Mouse (Mus musculus) heart, embryonic 13.5 days (tissue): ENCODE measurements at regions not wholly inside any gene's neighbourhood (a gene's known extent, or its start where the extent isn't known, plus 50 kb on each side); places are given as distances from the start of the nearest gene placed in this dataset.
"Not testable (repeated sequence)": the region's sequence is repeated elsewhere in the genome, so short reads cannot be mapped to it uniquely, and the experiment has no call there.

Experiments
- ATAC-seq: fragments of 200-750 bp; cut with Nextera tagmentation; 2 replicates; pipeline ENCODE4 v1.8.0; 2017; ENCODE audit warnings: moderate TSS enrichment; ENCODE audit not compliant: insufficient number of reproducible peaks, low FRiP score, low TSS enrichment; ENCODE audit errors: extremely low read depth
- H3K27ac ChIP-seq: fragments of 300-500 bp; sonication (generic); replicated peaks from 2 replicates; pipeline ENCODE4 v1.5.1; 2015; ENCODE audit warnings: moderate library complexity, mild to moderate bottlenecking, inconsistent platforms
- H3K27me3 ChIP-seq: fragments of 300-500 bp; sonication (generic); replicated peaks from 2 replicates; pipeline ENCODE4 v1.6.1; 2015; ENCODE audit warnings: mild to moderate bottlenecking, inconsistent platforms
- H3K36me3 ChIP-seq: fragments of 300-500 bp; sonication (generic); 2 replicates; pipeline ENCODE4 v1.6.1; 2015; ENCODE audit warnings: mild to moderate bottlenecking, inconsistent platforms
- H3K4me1 ChIP-seq: fragments of 300-500 bp; sonication (generic); 2 replicates; pipeline ENCODE4 v1.6.1; 2015; ENCODE audit warnings: inconsistent platforms
- H3K4me2 ChIP-seq: fragments of 300-500 bp; sonication (generic); 2 replicates; pipeline ENCODE4 v1.6.1; 2015; ENCODE audit warnings: inconsistent platforms, mild to moderate bottlenecking, moderate library complexity
- H3K4me3 ChIP-seq: fragments of 300-500 bp; sonication (generic); 2 replicates; pipeline ENCODE4 v1.5.1; 2015; ENCODE audit warnings: moderate library complexity, mild to moderate bottlenecking, inconsistent platforms
- H3K9ac ChIP-seq: fragments of 300-500 bp; sonication (generic); 2 replicates; pipeline ENCODE4 v1.6.1; 2015; ENCODE audit warnings: inconsistent platforms, mild to moderate bottlenecking, moderate library complexity
- H3K9me3 ChIP-seq: fragments of 300-500 bp; sonication (generic); 2 replicates; pipeline ENCODE4 v1.6.1; 2016; ENCODE audit warnings: inconsistent platforms
- WGBS: fragments of 180-500 bp; shearing (Covaris S2); methylation state at CpG from one replicate; pipeline ENCODE4 v1.1.7; 2015; ENCODE audit warnings: mixed read lengths; 5-methylcytosine and 5-hydroxymethylcytosine counted together

DNA sequence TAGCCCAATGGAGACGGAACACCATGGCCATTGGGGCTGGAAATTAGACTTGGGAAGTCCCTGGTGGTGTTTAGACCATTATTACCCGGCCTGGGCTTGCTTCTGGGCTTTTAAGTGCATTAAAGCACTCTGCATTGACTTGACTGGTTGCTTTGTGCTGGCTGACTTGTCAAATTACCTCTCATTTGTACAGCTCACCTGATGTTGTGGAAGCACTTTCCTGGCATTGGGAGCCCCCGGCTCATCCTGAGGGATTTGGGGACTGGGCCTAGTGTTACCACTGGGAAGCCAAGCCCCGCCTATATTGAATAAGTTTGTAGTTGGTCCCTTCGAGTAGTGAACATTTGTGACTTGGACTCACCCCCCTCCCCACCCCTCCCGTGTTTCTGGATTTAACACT lies 75.5 kb upstream of the Sh3gl3 start:
- Histone ChIP-seq H3K9me3 (no peaks in the 10 kb centered on the region; the same call in 1 of the 2 replicates), H3K27me3 (no peaks in the 10 kb centered on the region), H3K9ac (no peak overlapping the region), H3K36me3 (no peaks in the 10 kb centered on the region), H3K4me3 (no peak overlapping the region), H3K4me1 (no peaks in the 10 kb centered on the region), H3K27ac (no peak overlapping the region), H3K4me2 (no peak overlapping the region)
- ATAC-seq = no peak
- whole genome bisulfite sequencing = 69% methylated on average over 6 of the region's 6 CpGs

DNA sequence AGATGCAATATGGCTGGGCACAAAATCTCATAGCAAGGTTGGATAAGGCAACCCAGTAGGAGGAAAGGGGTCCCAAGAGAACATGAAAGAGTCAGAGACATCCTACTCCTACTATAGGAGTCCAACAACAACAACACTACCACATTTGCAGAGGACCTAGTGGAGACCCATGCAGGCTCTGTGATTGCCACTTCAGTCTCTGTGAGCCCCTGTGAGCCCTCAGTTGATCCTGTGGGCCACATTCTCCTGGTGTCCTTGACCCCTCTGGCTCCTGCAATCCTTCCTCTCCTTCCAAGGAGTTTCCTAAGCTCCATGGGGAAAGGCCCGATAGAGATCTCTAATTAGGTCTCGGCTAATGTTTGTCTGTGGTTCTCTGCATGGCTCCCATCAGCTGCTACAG lies 72.3 kb upstream of the Sh3gl3 start:
- Histone ChIP-seq H3K9me3 (no peaks in the 10 kb centered on the region; the same call in 1 of the 2 replicates), H3K9ac (no peak overlapping the region), H3K27ac (no peak overlapping the region), H3K4me2 (no peak overlapping the region), H3K27me3 (no peaks in the 10 kb centered on the region), H3K4me1 (no peaks in the 10 kb centered on the region), H3K36me3 (no peaks in the 10 kb centered on the region), H3K4me3 (no peak overlapping the region)
- 83% methylated on average over 2 of the region's 2 CpGs for WGBS
- ATAC-seq = no peak

DNA sequence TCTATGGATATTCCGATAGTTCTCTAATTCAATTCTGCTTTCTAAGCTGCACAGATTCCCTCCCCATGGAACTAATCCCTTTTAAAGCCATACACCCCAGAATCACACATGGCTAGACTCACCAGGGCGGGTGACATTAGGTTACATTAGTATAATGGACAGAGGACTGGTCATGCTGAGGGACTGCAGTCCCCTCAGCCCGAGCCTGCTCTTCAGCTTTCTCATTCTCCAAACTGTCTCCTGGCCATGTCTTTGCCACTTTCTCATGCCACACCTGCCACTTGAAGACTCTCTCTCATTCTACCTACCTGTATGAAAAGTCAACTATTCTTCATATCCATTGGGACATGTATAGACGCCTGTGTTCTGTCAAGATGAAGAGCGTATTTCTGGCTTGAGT lies 68.0 kb upstream of the Sh3gl3 start:
- ATAC-seq = no peak
- Histone ChIP-seq H3K9ac (no peak overlapping the region), H3K27me3 (peaks cover 9% of the 10 kb centered on the region), H3K4me2 (no peak overlapping the region), H3K4me1 (no peaks in the 10 kb centered on the region), H3K9me3 (no peaks in the 10 kb centered on the region; the same call in 1 of the 2 replicates), H3K4me3 (no peak overlapping the region), H3K36me3 (no peaks in the 10 kb centered on the region), H3K27ac (no peak overlapping the region)
- WGBS = 76% methylated on average over 5 of the region's 5 CpGs

DNA sequence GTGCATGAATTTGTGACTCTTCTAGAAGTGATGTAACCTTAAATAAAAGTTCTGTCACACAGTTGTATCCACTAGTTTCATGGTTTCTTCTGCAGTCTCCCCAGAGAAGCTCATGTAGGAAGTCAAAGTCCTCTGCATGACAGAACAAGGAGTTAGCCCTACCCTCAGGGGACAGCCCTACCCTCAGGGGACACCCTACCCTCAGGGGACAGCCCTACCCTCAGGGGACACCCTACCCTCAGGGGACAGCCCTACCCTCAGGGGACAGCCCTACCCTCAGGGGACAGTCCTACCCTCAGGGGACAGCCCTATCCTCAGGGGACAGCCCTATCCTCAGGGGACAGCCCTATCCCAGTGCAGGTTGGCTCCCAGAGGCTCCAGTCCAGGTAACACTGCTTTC lies 64.5 kb upstream of the Sh3gl3 start:
- not testable (repeated sequence) for H3K27me3 ChIP-seq, H3K4me2 ChIP-seq, ATAC-seq, H3K4me1 ChIP-seq, H3K9me3 ChIP-seq, H3K9ac ChIP-seq, H3K4me3 ChIP-seq, H3K27ac ChIP-seq, H3K36me3 ChIP-seq

DNA sequence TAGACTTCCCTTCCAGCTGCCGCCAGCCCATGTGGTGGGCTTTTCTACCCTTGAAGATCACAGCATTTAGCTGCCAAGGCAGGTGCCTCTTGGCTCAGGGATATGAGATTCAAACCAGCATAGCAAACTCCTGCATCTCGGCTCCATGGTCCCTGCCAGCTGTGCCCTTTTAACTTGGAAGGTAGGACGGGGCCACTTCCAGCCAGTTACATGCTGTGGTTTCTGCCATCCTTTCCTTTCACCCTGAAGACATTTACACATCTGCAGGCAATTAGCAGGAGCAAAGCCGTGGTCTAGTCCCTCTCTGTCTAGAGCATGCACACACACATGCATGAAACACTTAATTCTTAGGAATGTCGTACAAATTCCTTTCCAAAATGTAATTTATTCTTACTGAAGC lies 64.1 kb upstream of the Sh3gl3 start:
- no peaks in the 10 kb centered on the region for H3K9me3 ChIP-seq
- no peak overlapping the region for H3K4me2 ChIP-seq
- H3K4me3 ChIP-seq = no peak overlapping the region
- 62% methylated on average over 5 of the region's 5 CpGs for WGBS
- H3K27ac ChIP-seq = no peak overlapping the region
- no peaks in the 10 kb centered on the region for H3K36me3 ChIP-seq
- ATAC-seq = no peak
- H3K27me3 ChIP-seq = peaks cover 9% of the 10 kb centered on the region
- no peak overlapping the region for H3K9ac ChIP-seq
- H3K4me1 ChIP-seq = no peaks in the 10 kb centered on the region

DNA sequence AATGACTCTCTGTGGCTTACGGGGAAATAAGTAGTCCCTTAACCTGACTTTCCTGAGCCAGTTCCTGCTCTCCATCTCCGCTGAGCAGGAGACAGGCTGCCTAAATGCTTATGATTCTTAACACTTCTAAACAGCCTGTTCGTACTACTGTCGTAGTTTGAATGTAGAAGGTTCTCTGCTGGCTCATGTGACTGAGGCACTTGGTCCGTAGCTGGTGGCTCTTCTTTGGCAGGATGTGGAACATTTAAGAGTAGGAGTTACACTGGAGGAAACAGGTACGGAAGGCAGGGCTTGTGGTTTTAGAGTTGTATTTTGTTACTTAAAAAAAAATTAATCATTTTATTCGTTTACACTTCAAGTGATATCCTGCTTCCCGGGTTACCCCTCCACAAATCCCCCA lies 63.7 kb upstream of the Sh3gl3 start:
- WGBS = 59% methylated on average over 8 of the region's 8 CpGs
- no peak overlapping the region for H3K9ac ChIP-seq
- no peak overlapping the region for H3K4me3 ChIP-seq
- no peak overlapping the region for H3K27ac ChIP-seq
- no peaks in the 10 kb centered on the region for H3K36me3 ChIP-seq
- H3K9me3 ChIP-seq = no peaks in the 10 kb centered on the region
- no peak overlapping the region for H3K4me2 ChIP-seq
- H3K4me1 ChIP-seq = no peaks in the 10 kb centered on the region
- ATAC-seq = no peak
- H3K27me3 ChIP-seq = peaks cover 9% of the 10 kb centered on the region

DNA sequence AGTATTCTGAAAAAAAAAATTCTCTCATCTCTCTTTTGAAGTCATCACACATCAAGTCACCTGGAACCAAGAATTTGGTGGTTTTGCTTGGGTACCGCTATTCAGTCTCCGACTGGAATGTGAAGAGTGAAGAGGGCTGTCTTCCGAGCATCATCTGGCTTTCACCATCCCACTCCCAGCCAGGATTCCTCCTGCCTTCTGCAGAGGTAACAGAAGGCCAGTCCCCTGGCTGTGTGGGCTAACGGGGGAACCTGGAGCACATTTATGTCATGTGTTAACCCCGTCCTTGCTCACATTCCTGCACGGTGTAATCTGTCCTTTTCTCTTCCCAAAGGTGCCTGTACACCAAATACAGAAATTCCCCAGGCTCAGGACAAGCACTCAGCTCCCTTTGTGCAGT lies 61.6 kb upstream of the Sh3gl3 start:
- peaks cover 9% of the 10 kb centered on the region for H3K27me3 ChIP-seq
- H3K4me3 ChIP-seq = no peak overlapping the region
- no peak overlapping the region for H3K9ac ChIP-seq
- WGBS = 52% methylated on average over 6 of the region's 6 CpGs
- no peaks in the 10 kb centered on the region for H3K9me3 ChIP-seq
- no peak for ATAC-seq
- H3K36me3 ChIP-seq = no peaks in the 10 kb centered on the region
- no peak overlapping the region for H3K27ac ChIP-seq
- H3K4me1 ChIP-seq = no peaks in the 10 kb centered on the region
- no peak overlapping the region for H3K4me2 ChIP-seq

DNA sequence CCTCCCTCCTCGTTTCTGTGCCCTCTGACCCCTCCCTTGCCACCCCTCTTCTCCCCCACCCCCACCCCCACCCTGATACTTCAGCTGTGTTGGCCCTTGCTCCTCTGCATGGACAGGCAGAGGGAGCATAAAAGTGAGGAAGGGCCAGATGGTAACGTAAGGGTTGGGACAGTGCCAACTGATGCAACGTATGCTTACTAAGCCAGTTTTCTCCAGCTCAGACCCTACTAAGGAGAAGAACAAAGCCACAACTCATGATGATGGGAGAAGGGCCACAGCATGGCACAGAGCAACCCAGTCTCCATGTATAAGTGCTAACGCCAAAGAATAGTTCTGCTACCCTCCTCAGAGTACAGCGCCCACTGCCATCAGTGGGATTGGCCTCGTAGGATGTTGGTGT lies 58.0 kb upstream of the Sh3gl3 start:
- Histone ChIP-seq H3K9ac (no peak overlapping the region), H3K4me3 (no peak overlapping the region), H3K4me1 (no peaks in the 10 kb centered on the region), H3K4me2 (no peak overlapping the region), H3K36me3 (no peaks in the 10 kb centered on the region), H3K9me3 (no peaks in the 10 kb centered on the region), H3K27ac (no peak overlapping the region), H3K27me3 (0 out of 2 replicates have a peak, but pooled peaks cover 7% of the 10 kb centered on the region)
- 72% methylated on average over 6 of the region's 6 CpGs for WGBS
- no peak for ATAC-seq

DNA sequence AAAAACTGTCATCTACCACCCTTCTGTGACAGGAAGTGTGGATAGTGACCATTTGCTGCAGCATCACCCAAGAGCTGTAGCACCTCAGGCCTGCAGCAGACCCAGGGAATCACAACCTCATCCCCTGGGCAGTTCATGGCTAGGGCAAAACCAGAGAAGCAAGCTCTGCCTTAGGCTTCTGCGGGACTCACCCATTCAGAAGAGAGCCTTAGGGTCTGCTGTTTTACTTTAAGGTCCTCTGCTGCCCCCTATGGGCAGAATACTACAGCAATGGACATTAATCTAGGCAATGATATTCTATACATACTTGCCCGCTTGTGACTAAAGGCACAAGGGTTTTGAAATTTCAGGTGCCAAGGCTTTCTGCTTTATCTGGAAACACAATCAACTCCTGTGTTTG lies 54.4 kb upstream of the Sh3gl3 start:
- H3K4me1 ChIP-seq = no peaks in the 10 kb centered on the region
- no peaks in the 10 kb centered on the region for H3K36me3 ChIP-seq
- H3K4me2 ChIP-seq = no peak overlapping the region
- no peaks in the 10 kb centered on the region for H3K9me3 ChIP-seq
- H3K4me3 ChIP-seq = no peak overlapping the region
- ATAC-seq = no peak
- H3K27me3 ChIP-seq = 0 out of 2 replicates have a peak, but pooled peaks cover 7% of the 10 kb centered on the region
- WGBS = 11% methylated on average over 2 of the region's 2 CpGs
- H3K9ac ChIP-seq = no peak overlapping the region
- no peak overlapping the region for H3K27ac ChIP-seq

DNA sequence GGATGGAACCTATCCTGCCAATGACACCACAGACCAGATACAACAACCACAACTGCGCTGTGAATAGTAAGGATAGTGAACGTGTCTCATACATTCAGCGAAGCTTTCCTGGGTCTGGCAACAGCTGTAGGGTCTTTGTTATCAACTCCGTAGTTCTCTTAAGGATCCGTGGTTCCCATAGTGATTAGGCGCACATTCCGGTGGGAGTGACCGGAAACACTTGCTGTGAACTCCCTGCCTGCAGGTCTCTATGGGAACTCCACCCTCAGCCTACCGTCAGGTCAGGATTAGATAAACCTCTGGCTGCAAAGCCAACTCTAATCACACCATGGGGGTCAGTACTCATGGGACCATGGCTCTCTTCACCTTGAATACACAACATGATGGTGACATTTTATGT lies 53.8 kb upstream of the Sh3gl3 start:
- H3K36me3 ChIP-seq = no peaks in the 10 kb centered on the region
- WGBS = 32% methylated on average over 9 of the region's 9 CpGs
- H3K9ac ChIP-seq = no peak overlapping the region
- ATAC-seq = no peak
- no peaks in the 10 kb centered on the region for H3K9me3 ChIP-seq
- H3K27ac ChIP-seq = no peak overlapping the region
- 0 out of 2 replicates have a peak, but pooled peaks cover 7% of the 10 kb centered on the region for H3K27me3 ChIP-seq
- no peak overlapping the region for H3K4me2 ChIP-seq
- H3K4me3 ChIP-seq = no peak overlapping the region
- no peaks in the 10 kb centered on the region for H3K4me1 ChIP-seq

DNA sequence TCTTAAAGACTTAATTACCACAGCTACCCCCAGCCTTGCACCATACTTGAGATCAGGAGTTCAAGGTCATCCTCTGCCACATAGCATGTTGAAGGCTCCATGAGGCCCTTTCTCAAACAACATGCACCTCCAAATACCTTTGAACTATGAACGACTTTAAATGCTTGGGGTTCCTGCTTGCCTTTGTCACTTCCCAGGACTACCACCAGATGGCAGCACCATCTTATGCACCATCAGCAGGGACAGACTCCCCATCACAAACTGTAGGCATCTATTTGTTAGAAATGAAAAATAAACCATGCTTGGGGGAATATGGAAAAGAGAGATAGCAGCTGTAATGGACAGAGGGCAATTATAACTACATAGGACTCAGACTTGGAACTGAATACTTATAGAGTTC lies 51.9 kb upstream of the Sh3gl3 start:
- H3K9me3 ChIP-seq = no peaks in the 10 kb centered on the region
- H3K9ac ChIP-seq = no peak overlapping the region
- H3K27ac ChIP-seq = no peak overlapping the region
- no peaks in the 10 kb centered on the region for H3K4me1 ChIP-seq
- no peak overlapping the region for H3K4me2 ChIP-seq
- H3K36me3 ChIP-seq = no peaks in the 10 kb centered on the region
- ATAC-seq = no peak
- no peak overlapping the region for H3K4me3 ChIP-seq
- 3% methylated on average over 1 of the region's 1 CpGs for WGBS
- H3K27me3 ChIP-seq = 0 out of 2 replicates have a peak, but pooled peaks cover 7% of the 10 kb centered on the region
